Mouse (Mus musculus) myocyte (in vitro differentiated cells): ENCODE measurements at regions not wholly inside any gene's neighbourhood (a gene's known extent, or its start where the extent isn't known, plus 50 kb on each side); places are given as distances from the start of the nearest gene placed in this dataset.

Experiments used
- H3K27me3 ChIP-seq: one replicate; pipeline ENCODE4 v1.6.1; 2011; ENCODE audit not compliant: control insufficient read depth, insufficient read depth, insufficient read length
- H3K36me3 ChIP-seq: one replicate; pipeline ENCODE4 v1.6.1; 2011; ENCODE audit not compliant: control insufficient read depth, insufficient read depth
- H3K4me2 ChIP-seq: one replicate; pipeline ENCODE4 v1.6.1; 2011; ENCODE audit warnings: low read depth, control low read depth
- H3K4me3 ChIP-seq: one replicate; pipeline ENCODE4 v1.5.1; 2011; ENCODE audit warnings: mild to moderate bottlenecking, control low read depth, moderate library complexity
- H3K79me2 ChIP-seq: one replicate; pipeline ENCODE4 v1.6.1; 2011; ENCODE audit not compliant: control insufficient read depth, insufficient read depth
- H3ac ChIP-seq: one replicate; pipeline ENCODE4 v1.6.1; 2011; ENCODE audit not compliant: control insufficient read depth, insufficient read length
- CEBPB ChIP-seq: IDR thresholded peaks from 2 replicates; pipeline ENCODE4 v1.6.1; 2011; ENCODE audit warnings: mild to moderate bottlenecking, moderate library complexity; ENCODE audit not compliant: poor library complexity, insufficient read depth, severe bottlenecking
- E2F4 ChIP-seq: IDR thresholded peaks from one replicate; pipeline ENCODE4 v1.6.1; 2011; ENCODE audit warnings: mild to moderate bottlenecking, control low read depth, moderate library complexity; ENCODE audit not compliant: insufficient read depth
- MAX ChIP-seq: IDR thresholded peaks from one replicate; pipeline ENCODE4 v1.6.1; 2011; ENCODE audit warnings: low read depth, mild to moderate bottlenecking, control low read depth
- MYOD1 ChIP-seq, 3 experiments: IDR thresholded peaks; one replicate each; pipeline ENCODE4 v1.6.1; 2011; ENCODE audit warnings: control low read depth in 2 of 3, low read depth in 2 of 3, mild to moderate bottlenecking in 2 of 3, moderate library complexity in 1 of 3; ENCODE audit not compliant: insufficient read length in 2 of 3, control insufficient read depth in 1 of 3
- MYOG ChIP-seq, 3 experiments: IDR thresholded peaks; one replicate each; pipeline ENCODE4 v1.6.1; 2011; ENCODE audit warnings: control low read depth in 2 of 3, low read depth in 2 of 3, mild to moderate bottlenecking in 2 of 3; ENCODE audit not compliant: insufficient read length in 2 of 3, control insufficient read depth in 1 of 3, insufficient read depth in 1 of 3
- POLR2A ChIP-seq: IDR thresholded peaks from one replicate; pipeline ENCODE4 v1.6.1; 2011; ENCODE audit warnings: low read depth, mild to moderate bottlenecking, control low read depth, moderate library complexity; ENCODE audit not compliant: insufficient read length
- POLR2AphosphoS2 ChIP-seq: IDR thresholded peaks from one replicate; pipeline ENCODE4 v1.6.1; 2011; ENCODE audit warnings: low read depth, control low read depth; ENCODE audit not compliant: insufficient read length
- REST ChIP-seq: IDR thresholded peaks from one replicate; pipeline ENCODE4 v1.6.1; 2011; ENCODE audit warnings: mild to moderate bottlenecking, control low read depth, moderate library complexity; ENCODE audit not compliant: insufficient read depth, insufficient read length
- SRF ChIP-seq: IDR thresholded peaks from one replicate; pipeline ENCODE4 v1.6.1; 2011; ENCODE audit warnings: low read depth; ENCODE audit not compliant: control insufficient read depth, insufficient read length
- TCF12 ChIP-seq: IDR thresholded peaks from one replicate; pipeline ENCODE4 v1.6.1; 2011; ENCODE audit warnings: mild to moderate bottlenecking, control low read depth; ENCODE audit not compliant: poor library complexity, insufficient read depth, severe bottlenecking
- TCF3 ChIP-seq: IDR thresholded peaks from one replicate; pipeline ENCODE4 v1.6.1; 2011; ENCODE audit warnings: low read depth, control low read depth; ENCODE audit not compliant: insufficient read length
- USF1 ChIP-seq: IDR thresholded peaks from one replicate; pipeline ENCODE4 v1.6.1; 2011; ENCODE audit warnings: low read depth, mild to moderate bottlenecking, control low read depth, moderate library complexity

GRCm38 (mm10) chr9:61765366-61765765 is 149.0 kb downstream of the Rplp1 start:
- Histone ChIP-seq H3K36me3 (no peaks in the 10 kb centered on the region), H3K79me2 (no peaks in the 10 kb centered on the region), H3K4me3 (no peak overlapping the region), H3K27me3 (peaks cover 24% of the 10 kb centered on the region), H3K4me2 (no peak overlapping the region), H3ac (no peak overlapping the region)
- no peak for TF ChIP-seq REST
- TF ChIP-seq E2F4, result no peak
- TF ChIP-seq MYOD1 (IDR thresholded peaks at IDR 0.05; ENCODE audit: control insufficient read depth in 1 of 3, insufficient read length in 2 of 3, low read depth in 2 of 3), result no peak
- no peak for TF ChIP-seq MAX
- TF ChIP-seq SRF, result no peak
- TF ChIP-seq MYOG (IDR thresholded peaks at IDR 0.05; ENCODE audit: control insufficient read depth in 1 of 3, insufficient read depth in 1 of 3, insufficient read length in 2 of 3, low read depth in 2 of 3), result no peak
- TF ChIP-seq CEBPB, result no peak
- no peak for TF ChIP-seq TCF3
- TF ChIP-seq POLR2AphosphoS2, result no peak
- no peak for TF ChIP-seq USF1
- TF ChIP-seq POLR2A, result no peak
- TF ChIP-seq TCF12, result no peak

DNA sequence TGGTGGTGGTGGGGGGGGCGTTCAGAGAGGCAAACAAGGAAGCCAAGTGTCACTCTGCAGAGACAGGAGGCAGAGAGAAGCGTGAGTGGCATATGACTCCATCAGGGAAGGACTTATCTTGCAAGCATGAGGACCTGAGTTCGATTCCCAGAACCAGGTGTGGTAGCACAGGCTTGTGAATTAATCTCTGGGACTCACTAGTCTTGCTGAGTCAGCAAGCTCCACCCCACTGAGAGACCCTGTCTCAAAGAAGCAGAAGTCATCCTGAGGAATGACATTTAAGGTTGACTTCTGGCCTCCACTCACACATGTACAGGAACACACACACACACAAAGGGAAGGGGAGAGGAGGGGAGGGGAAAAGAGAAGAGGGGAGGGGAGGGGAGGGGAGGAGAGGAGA is 156.5 kb downstream of the Rplp1 start:
- H3K79me2 ChIP-seq, result no peaks in the 10 kb centered on the region
- no peak overlapping the region for H3ac ChIP-seq
- H3K27me3 ChIP-seq, result peaks cover 17% of the 10 kb centered on the region
- H3K4me3 ChIP-seq, result no peak overlapping the region
- no peaks in the 10 kb centered on the region for H3K36me3 ChIP-seq
- no peak for TF ChIP-seq MAX
- no peak for TF ChIP-seq SRF
- TF ChIP-seq MYOD1 (IDR thresholded peaks at IDR 0.05; ENCODE audit: control insufficient read depth in 1 of 3, insufficient read length in 2 of 3, low read depth in 2 of 3), result no peak
- no peak for TF ChIP-seq TCF3
- TF ChIP-seq USF1, result no peak
- TF ChIP-seq POLR2AphosphoS2, result no peak
- no peak for TF ChIP-seq MYOG (IDR thresholded peaks at IDR 0.05; ENCODE audit: control insufficient read depth in 1 of 3, insufficient read depth in 1 of 3, insufficient read length in 2 of 3, low read depth in 2 of 3)
- no peak for TF ChIP-seq REST
- TF ChIP-seq TCF12, result no peak
- TF ChIP-seq CEBPB, result no peak
- TF ChIP-seq POLR2A, result no peak
- no peak for TF ChIP-seq E2F4
- H3K4me2 ChIP-seq, result no peak overlapping the region

- H3K79me2 ChIP-seq, result no peaks in the 10 kb centered on the region
- TF ChIP-seq CEBPB (no peak), TCF12 (no peak), REST (no peak), USF1 (no peak), MYOG (IDR thresholded peaks at IDR 0.05; ENCODE audit: control insufficient read depth in 1 of 3, insufficient read depth in 1 of 3, insufficient read length in 2 of 3, low read depth in 2 of 3) (no peak), TCF3 (no peak), SRF (no peak), POLR2A (no peak), MYOD1 (IDR thresholded peaks at IDR 0.05; ENCODE audit: control insufficient read depth in 1 of 3, insufficient read length in 2 of 3, low read depth in 2 of 3) (no peak)
Observed at GRCm38 (mm10) chr9:61756801-61757342, 157.5 kb downstream of the Rplp1 start.

DNA sequence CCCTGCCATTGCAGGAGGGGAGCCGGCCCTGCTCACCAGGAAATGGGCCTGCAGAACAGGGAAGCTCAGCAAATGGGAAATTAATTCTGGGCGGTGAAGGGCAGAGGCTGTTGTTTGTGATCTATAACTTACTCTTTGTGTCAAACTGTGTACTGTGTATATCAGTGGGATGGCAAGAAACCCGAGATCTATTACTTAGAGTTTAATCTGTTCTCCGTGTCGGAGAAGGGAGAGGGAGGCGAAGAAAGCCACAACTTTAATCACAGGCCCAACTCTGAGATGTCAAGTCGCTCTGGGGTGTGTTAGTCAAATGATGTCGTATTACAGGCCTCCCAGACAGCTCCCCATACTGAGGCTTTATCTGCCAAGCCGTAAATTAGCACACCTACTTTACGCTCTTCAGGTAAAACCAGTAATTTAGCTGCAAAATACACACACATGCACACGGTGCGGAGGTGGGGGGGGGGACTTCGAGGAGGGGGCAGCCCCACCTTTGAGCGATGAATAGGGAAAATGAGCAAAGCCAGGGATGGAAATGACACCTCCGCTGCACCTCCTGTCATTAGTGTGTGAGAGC is 158.0 kb downstream of the Rplp1 start:
- H3K4me2 ChIP-seq, result no peak overlapping the region
- H3K4me3 ChIP-seq, result no peak overlapping the region
- H3K27me3 ChIP-seq, result peaks cover 14% of the 10 kb centered on the region
- no peak overlapping the region for H3ac ChIP-seq
- no peaks in the 10 kb centered on the region for H3K36me3 ChIP-seq
- no peak for TF ChIP-seq SRF
- TF ChIP-seq TCF3, result no peak
- TF ChIP-seq POLR2A, result no peak
- no peak for TF ChIP-seq CEBPB
- TF ChIP-seq MYOD1 (IDR thresholded peaks at IDR 0.05; ENCODE audit: control insufficient read depth in 1 of 3, insufficient read length in 2 of 3, low read depth in 2 of 3), result no peak
- TF ChIP-seq TCF12, result no peak
- no peak for TF ChIP-seq E2F4
- TF ChIP-seq POLR2AphosphoS2, result no peak
- TF ChIP-seq USF1, result no peak
- no peak for TF ChIP-seq MYOG (IDR thresholded peaks at IDR 0.05; ENCODE audit: control insufficient read depth in 1 of 3, insufficient read depth in 1 of 3, insufficient read length in 2 of 3, low read depth in 2 of 3)
- H3K79me2 ChIP-seq, result no peaks in the 10 kb centered on the region

More at GRCm38 (mm10) chr9:61756801-61757342, 157.5 kb downstream of the Rplp1 start:
- Histone ChIP-seq H3K4me3 (no peak overlapping the region), H3K27me3 (peaks cover 14% of the 10 kb centered on the region), H3K36me3 (no peaks in the 10 kb centered on the region), H3ac (no peak overlapping the region), H3K4me2 (no peak overlapping the region)
